Mouse (Mus musculus): Measurements from ENCODE around the gene Car12. TPM values are rescaled to one million over a fixed set of nuclear protein-coding genes. Genes with fewer than 3 reads are reported as not detected.
"Not testable (repeated sequence)": the region's sequence is repeated elsewhere in the genome, so short reads cannot be mapped to it uniquely, and the experiment has no call there.

Car12 gene
- polyA plus RNA-seq, 1 experiment: not detected

GRCm38 (mm10) chr9:66795464-66796324 is 82.2 kb downstream of the Car12 start, which contains the start of gene Aph1b:
TSS of gene Aph1b (minus strand) at chr9:66795490.
- Histone ChIP-seq H3K4me3 (ENCODE audit: insufficient read depth, low read length) (peak within 1 kb of the TSS; percentile 75), H3K27ac (ENCODE audit: insufficient read depth, low read depth, low read length) (peak within 1 kb of the TSS; percentile 56), H3K4me1 (ENCODE audit: control insufficient read depth, insufficient read depth, low read length) (peaks cover 4% of the 10 kb centered on the region)
- TF ChIP-seq CTCF (IDR thresholded peaks at IDR 0.05; ENCODE audit: low read depth, low read length) (no peak), POLR2A (IDR thresholded peaks at IDR 0.05; ENCODE audit: borderline replicate concordance, low read depth, low read length) (no peak)

DNA sequence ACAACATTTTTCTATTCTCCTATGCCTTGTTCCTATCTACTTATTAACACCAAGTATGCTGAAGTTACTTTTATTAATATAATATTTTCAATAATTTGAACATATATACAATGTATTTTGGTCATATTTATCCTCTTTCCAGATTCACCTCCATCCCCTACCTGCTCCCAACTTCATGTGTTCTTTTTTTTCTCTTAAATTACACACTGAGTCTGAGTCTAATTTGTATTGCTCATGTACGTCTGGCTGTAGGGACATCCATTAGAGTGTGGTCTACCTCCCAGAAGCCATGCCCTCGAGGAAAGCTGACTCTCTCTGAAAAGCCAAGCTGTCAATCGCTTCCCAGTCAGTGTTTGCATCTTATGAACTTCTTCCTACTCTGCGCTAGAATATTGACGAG is 83.3 kb downstream of the Car12 start, which contains the start of gene Gm10647:
TSS of gene Gm10647 (plus strand) at position 301 of the 400 bp plus-strand sequence.
- no peak for TF ChIP-seq POLR2A (IDR thresholded peaks at IDR 0.05; ENCODE audit: borderline replicate concordance, low read depth, low read length)
- TF ChIP-seq CTCF (IDR thresholded peaks at IDR 0.05; ENCODE audit: low read depth, low read length): no peak

DNA sequence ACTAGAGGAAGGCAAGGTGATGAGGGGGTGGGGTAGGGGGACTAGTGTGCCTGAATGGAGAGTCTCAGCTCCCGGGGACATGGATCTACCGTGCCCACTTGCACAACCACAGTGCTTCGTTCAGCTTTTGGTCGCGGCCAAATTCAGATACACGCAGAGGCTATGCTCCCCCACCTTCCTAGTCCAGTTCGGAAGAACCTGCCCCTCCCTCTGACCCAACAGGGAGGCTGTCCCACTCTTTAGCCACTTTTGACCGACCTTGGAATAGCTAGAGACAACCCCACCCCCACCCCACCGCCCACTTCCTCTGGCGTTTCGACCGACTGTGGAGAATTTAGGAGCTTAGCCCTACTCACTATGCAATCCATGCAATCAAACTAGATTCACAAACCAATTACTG is 88.5 kb downstream of the Car12 start:
- Histone ChIP-seq H3K4me1 (ENCODE audit: control insufficient read depth, insufficient read depth, low read length) (no peaks in the 10 kb centered on the region), H3K27ac (ENCODE audit: insufficient read depth, low read depth, low read length) (no peak overlapping the region), H3K4me3 (ENCODE audit: insufficient read depth, low read length) (no peak overlapping the region)
- TF ChIP-seq POLR2A (IDR thresholded peaks at IDR 0.05; ENCODE audit: borderline replicate concordance, low read depth, low read length) (no peak), CTCF (IDR thresholded peaks at IDR 0.05; ENCODE audit: low read depth, low read length) (no peak)

More for the DNA sequence above, 83.3 kb downstream of the Car12 start, which contains the start of gene Gm10647:
- Histone ChIP-seq H3K4me1 (ENCODE audit: control insufficient read depth, insufficient read depth, low read length) (peaks cover 4% of the 10 kb centered on the region), H3K4me3 (ENCODE audit: insufficient read depth, low read length) (peak within 1 kb of the TSS; percentile 75), H3K27ac (ENCODE audit: insufficient read depth, low read depth, low read length) (no peak within 1 kb of the TSS)

GRCm38 (mm10) chr9:66805951-66806350 is 92.5 kb downstream of the Car12 start:
- H3K4me1 ChIP-seq (ENCODE audit: control insufficient read depth, insufficient read depth, low read length); H3K4me3 ChIP-seq (ENCODE audit: insufficient read depth, low read length); H3K27ac ChIP-seq (ENCODE audit: insufficient read depth, low read depth, low read length): not testable (repeated sequence)

- no peak for TF ChIP-seq CTCF (IDR thresholded peaks at IDR 0.05; ENCODE audit: low read depth, low read length)
- no peak for TF ChIP-seq POLR2A (IDR thresholded peaks at IDR 0.05; ENCODE audit: borderline replicate concordance, low read depth, low read length)
- Histone ChIP-seq H3K27ac (ENCODE audit: insufficient read depth, low read depth, low read length) (no peak overlapping the region), H3K4me1 (ENCODE audit: control insufficient read depth, insufficient read depth, low read length) (peaks cover 6% of the 10 kb centered on the region; the same call in 1 of the 2 replicates), H3K4me3 (ENCODE audit: insufficient read depth, low read length) (no peak overlapping the region)
Observed at GRCm38 (mm10) chr9:66813392-66813791, 99.9 kb downstream of the Car12 start.

Other genes starting within 250 kb of the Car12 start
- gene Fbxl22, start 199.1 kb upstream of the Car12 start, polyA plus RNA-seq (2012; ENCODE audit: insufficient read depth, insufficient read length, missing spikeins): 0.13 TPM in 1 of 2 replicates, not detected in the other
- gene Usp3, start 120.5 kb upstream of the Car12 start, polyA plus RNA-seq (2012; ENCODE audit: insufficient read depth, insufficient read length, missing spikeins): 63.3 and 64.4 TPM in 2 replicates
- gene Aph1b, start 81.8 kb downstream of the Car12 start, polyA plus RNA-seq (2012; ENCODE audit: insufficient read depth, insufficient read length, missing spikeins): 19.9 and 20.8 TPM in 2 replicates
- gene Gm10647, start 83.4 kb downstream of the Car12 start, polyA plus RNA-seq (2012; ENCODE audit: insufficient read depth, insufficient read length, missing spikeins): 0.36 TPM in 1 of 2 replicates, not detected in the other
- 93.9 and 111 TPM in 2 replicates for gene Aph1c, start 121.0 kb downstream of the Car12 start, polyA plus RNA-seq (2012; ENCODE audit: insufficient read depth, insufficient read length, missing spikeins)
- gene Rab8b, start 206.0 kb downstream of the Car12 start, polyA plus RNA-seq (2012; ENCODE audit: insufficient read depth, insufficient read length, missing spikeins): 160 and 169 TPM in 2 replicates
- 256 and 349 TPM in 2 replicates for gene Rps27l, start 232.4 kb downstream of the Car12 start, polyA plus RNA-seq (2012; ENCODE audit: insufficient read depth, insufficient read length, missing spikeins)

Data from bone marrow macrophage, adult 2 months (primary cell).